Mouse (Mus musculus): ENCODE measurements around the gene Alox12b. TPM values are rescaled to one million over a fixed set of nuclear protein-coding genes. Genes with fewer than 3 reads are reported as not detected.
A peak's percentile ranks its signal among the peaks of the same experiment; 100 is the strongest.

Gene Alox12b
- polyA plus RNA-seq, 1 experiment: 0.27 TPM

DNA sequence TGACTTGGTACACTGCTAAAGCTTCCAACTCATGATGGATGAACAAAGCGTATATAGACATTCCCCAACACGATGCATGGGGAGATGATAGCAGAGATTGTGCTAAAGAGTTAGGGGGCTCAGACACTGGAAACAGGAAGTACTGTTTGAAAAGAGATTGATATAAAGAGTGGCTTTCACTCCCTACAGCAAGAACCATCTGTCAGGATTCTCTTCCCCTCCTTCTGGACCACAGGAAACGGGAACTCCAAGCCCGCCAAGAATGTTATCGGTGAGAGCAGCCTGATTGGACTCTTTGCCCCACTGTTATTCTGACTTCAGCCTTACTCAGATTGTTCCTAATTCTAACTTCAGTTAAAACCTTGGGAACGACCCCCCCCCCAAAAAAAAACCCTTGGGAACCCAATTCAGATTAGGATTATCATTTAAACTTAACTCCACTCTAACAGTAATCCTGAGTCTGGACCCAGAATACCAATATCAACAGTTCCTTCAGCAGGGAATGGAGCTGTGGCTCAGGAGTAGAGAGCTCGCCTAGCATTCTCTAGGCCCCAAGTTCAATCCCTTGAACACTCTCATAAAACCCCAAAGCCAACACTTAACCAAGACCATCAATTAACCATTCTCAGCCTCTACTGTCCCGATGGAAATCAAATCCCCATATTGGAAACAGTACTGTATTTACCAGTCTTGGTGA lies 28.2 kb upstream of the Alox12b start:
- no peak for TF ChIP-seq CTCF (conservative IDR thresholded peaks at IDR 0.05; ENCODE audit: insufficient read depth, insufficient read length, low read depth, low read length)
- TF ChIP-seq POLR2A (IDR thresholded peaks at IDR 0.05; ENCODE audit: low read depth, low read length): no peak
- no peak for DNase-seq
- Histone ChIP-seq H3K36me3 (ENCODE audit: control insufficient read depth, insufficient read depth, low read length) (no peaks in the 10 kb centered on the region), H3K4me3 (ENCODE audit: insufficient read depth, low read depth, low read length) (no peak overlapping the region), H3K27me3 (replicated peaks; ENCODE audit: control insufficient read depth, insufficient read depth, low read length) (no peaks in the 10 kb centered on the region), H3K27ac (ENCODE audit: insufficient read depth, low read depth, low read length) (no peak overlapping the region), H3K4me1 (ENCODE audit: control insufficient read depth, insufficient read depth, low read length) (no peaks in the 10 kb centered on the region; the same call in 1 of the 2 replicates)
- WGBS: 72% methylated on average over 8 of the region's 8 CpGs

DNA sequence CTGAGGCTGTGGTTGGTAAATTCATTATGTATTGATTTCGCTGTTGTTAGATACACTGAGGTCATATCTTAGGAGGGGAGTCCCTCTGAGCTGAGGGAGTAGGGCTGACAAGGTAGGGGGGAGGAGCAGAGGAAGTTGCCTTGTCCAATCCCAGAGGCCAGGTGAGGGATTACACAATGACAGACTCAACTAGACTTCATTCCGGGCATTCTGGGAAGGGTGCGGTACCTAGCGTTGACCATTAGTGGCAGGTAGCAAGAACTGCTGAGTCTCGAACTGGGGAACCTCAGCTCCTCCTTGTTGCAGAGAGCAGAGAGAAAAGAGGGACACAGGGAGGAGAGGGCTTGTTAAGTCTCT lies 23.2 kb upstream of the Alox12b start:
- WGBS: 56% methylated on average over 5 of the region's 5 CpGs
- H3K36me3 ChIP-seq (ENCODE audit: control insufficient read depth, insufficient read depth, low read length): no peaks in the 10 kb centered on the region
- H3K27me3 ChIP-seq (replicated peaks; ENCODE audit: control insufficient read depth, insufficient read depth, low read length): no peaks in the 10 kb centered on the region
- no peak for DNase-seq
- no peak overlapping the region for H3K4me3 ChIP-seq (ENCODE audit: insufficient read depth, low read depth, low read length)
- H3K27ac ChIP-seq (ENCODE audit: insufficient read depth, low read depth, low read length): no peak overlapping the region
- TF ChIP-seq CTCF (conservative IDR thresholded peaks at IDR 0.05; ENCODE audit: insufficient read depth, insufficient read length, low read depth, low read length) (no peak), POLR2A (IDR thresholded peaks at IDR 0.05; ENCODE audit: low read depth, low read length) (no peak)
- H3K4me1 ChIP-seq (ENCODE audit: control insufficient read depth, insufficient read depth, low read length): no peaks in the 10 kb centered on the region; the same call in 1 of the 2 replicates

DNA sequence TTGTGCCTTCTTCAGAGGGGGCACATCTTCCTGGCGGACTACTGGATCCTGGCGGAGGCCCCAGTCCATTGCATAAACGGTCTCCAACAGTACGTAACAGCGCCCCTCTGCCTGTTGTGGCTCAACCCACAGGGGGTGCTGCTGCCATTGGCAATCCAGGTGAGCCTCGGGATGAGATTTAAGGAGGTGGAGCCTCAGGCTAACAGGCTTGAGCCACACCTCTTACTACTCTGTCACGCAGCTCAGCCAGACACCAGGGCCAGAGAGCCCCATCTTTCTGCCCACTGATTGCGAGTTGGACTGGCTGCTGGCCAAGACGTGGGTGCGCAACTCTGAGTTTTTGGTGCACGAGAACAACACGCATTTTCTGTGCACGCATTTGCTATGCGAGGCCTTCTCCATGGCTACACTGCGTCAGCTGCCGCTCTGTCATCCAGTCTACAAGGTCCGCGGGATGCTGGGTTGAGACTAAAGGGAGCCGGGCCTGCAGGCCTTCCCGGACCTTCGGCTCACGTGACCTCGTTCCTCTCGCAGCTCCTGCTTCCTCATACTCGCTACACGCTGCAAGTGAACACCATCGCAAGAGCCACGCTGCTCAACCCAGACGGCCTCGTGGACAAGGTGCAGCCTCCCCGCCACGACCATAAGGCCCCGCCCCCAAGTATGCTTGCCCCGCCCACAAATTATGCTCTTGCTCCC lies 22.7 kb upstream of the Alox12b start:
- H3K4me3 ChIP-seq (ENCODE audit: insufficient read depth, low read depth, low read length): peak overlapping the region; percentile 45
- no peaks in the 10 kb centered on the region for H3K36me3 ChIP-seq (ENCODE audit: control insufficient read depth, insufficient read depth, low read length)
- TF ChIP-seq POLR2A (IDR thresholded peaks at IDR 0.05; ENCODE audit: low read depth, low read length) (no peak), CTCF (conservative IDR thresholded peaks at IDR 0.05; ENCODE audit: insufficient read depth, insufficient read length, low read depth, low read length) (peak; percentile 40)
- no peaks in the 10 kb centered on the region for H3K27me3 ChIP-seq (replicated peaks; ENCODE audit: control insufficient read depth, insufficient read depth, low read length)
- H3K4me1 ChIP-seq (ENCODE audit: control insufficient read depth, insufficient read depth, low read length): no peaks in the 10 kb centered on the region; the same call in 1 of the 2 replicates
- DNase-seq: peak; percentile 44
- no peak overlapping the region for H3K27ac ChIP-seq (ENCODE audit: insufficient read depth, low read depth, low read length)
- WGBS: 5% methylated on average over 34 of the region's 34 CpGs

DNA sequence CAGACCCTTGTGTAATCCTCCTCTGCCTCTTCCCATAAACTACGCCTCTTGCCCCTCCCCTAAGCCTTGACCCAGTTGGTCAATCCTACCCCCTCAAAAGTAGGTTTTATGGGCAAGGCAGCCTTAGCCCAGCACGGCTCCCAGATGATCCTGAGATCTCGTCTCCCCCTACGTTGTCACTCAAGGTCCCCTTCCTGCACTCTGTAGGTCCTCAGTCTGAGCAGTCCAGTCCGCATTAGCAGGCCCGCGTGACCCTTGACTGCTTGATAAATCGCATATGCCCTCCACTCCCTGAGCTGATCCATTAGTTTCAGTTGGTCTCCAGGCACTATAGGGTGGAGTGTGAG lies 22.2 kb upstream of the Alox12b start:
- Histone ChIP-seq H3K4me3 (ENCODE audit: insufficient read depth, low read depth, low read length) (peak overlapping the region; percentile 45; the same call in 1 of the 2 replicates), H3K4me1 (ENCODE audit: control insufficient read depth, insufficient read depth, low read length) (no peaks in the 10 kb centered on the region; the same call in 1 of the 2 replicates), H3K36me3 (ENCODE audit: control insufficient read depth, insufficient read depth, low read length) (no peaks in the 10 kb centered on the region), H3K27ac (ENCODE audit: insufficient read depth, low read depth, low read length) (no peak overlapping the region), H3K27me3 (replicated peaks; ENCODE audit: control insufficient read depth, insufficient read depth, low read length) (no peaks in the 10 kb centered on the region)
- TF ChIP-seq POLR2A (IDR thresholded peaks at IDR 0.05; ENCODE audit: low read depth, low read length): no peak
- no peak for TF ChIP-seq CTCF (conservative IDR thresholded peaks at IDR 0.05; ENCODE audit: insufficient read depth, insufficient read length, low read depth, low read length)
- WGBS: 56% methylated on average over 8 of the region's 8 CpGs
- no peak for DNase-seq

DNA sequence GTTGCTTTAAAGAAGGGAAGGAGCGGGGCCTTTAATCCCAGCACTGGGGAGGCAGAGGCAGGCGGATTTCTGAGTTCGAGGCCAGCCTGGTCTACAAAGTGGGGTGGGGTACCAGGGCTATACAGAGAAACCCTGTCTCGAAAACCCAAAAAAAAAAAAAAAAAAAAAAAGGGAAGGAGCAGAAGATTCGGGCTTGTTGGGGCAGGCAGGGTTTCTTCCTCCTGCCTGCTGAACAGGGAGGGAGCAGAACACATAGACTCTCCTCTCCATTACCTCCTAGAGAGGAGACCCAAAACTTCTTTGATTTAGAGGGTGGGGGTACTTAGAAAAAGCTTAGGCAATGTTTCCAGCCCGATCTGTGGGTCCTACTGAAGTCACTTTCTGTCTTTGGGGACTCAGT lies 21.4 kb upstream of the Alox12b start:
- H3K36me3 ChIP-seq (ENCODE audit: control insufficient read depth, insufficient read depth, low read length): no peaks in the 10 kb centered on the region
- DNase-seq: no peak
- H3K4me3 ChIP-seq (ENCODE audit: insufficient read depth, low read depth, low read length): no peak overlapping the region
- no peaks in the 10 kb centered on the region; the same call in 1 of the 2 replicates for H3K4me1 ChIP-seq (ENCODE audit: control insufficient read depth, insufficient read depth, low read length)
- H3K27me3 ChIP-seq (replicated peaks; ENCODE audit: control insufficient read depth, insufficient read depth, low read length): no peaks in the 10 kb centered on the region
- no peak for TF ChIP-seq CTCF (conservative IDR thresholded peaks at IDR 0.05; ENCODE audit: insufficient read depth, insufficient read length, low read depth, low read length)
- TF ChIP-seq POLR2A (IDR thresholded peaks at IDR 0.05; ENCODE audit: low read depth, low read length): no peak
- H3K27ac ChIP-seq (ENCODE audit: insufficient read depth, low read depth, low read length): no peak overlapping the region
- WGBS: 96% methylated on average over 6 of the region's 6 CpGs

DNA sequence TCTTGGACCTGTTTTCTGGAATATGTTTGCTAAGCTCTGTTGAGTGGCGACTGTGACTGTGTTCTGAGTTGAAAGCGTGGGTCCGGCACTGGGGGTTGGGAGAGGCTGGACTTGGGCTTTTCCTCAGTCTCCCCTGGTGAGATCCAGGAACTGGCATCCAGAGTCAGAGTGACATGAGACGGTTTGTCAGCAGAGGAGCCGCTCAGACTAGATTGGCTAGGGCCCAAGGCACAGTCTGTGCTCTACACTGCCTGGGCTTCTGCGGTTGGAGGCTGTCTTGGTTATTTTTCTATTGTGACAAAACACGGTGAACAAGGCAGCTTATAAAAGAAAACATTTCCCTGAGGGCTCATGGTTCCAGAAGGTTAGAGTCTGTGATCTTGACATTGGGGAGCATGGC lies 9.2 kb upstream of the Alox12b start:
- 69% methylated on average over 7 of the region's 7 CpGs for WGBS

DNA sequence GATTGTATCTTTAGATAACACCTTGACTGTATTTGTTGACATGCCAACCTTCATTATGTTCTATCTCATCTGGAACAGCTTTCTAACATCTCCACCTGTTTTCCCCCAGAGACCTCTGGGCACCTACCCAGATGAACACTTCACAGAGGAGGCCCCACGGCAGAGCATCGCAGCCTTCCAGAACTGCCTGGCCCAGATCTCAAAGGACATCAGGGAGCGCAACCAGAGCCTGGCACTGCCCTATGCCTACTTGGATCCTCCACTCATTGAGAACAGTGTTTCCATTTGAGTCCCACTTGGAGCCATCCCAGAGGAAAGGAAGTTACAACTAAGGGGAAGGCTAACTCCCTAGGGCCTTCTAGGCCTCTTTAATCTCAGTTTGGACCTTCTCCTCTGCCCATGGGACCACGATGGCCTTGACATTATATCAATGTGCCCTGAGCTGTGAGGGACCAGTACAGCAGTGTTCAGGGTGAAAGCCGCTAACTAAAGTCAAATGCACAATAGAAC lies 8.3 kb upstream of the Alox12b start:
- WGBS: 94% methylated on average over 5 of the region's 5 CpGs
- TF ChIP-seq CTCF (conservative IDR thresholded peaks at IDR 0.05; ENCODE audit: insufficient read depth, insufficient read length, low read depth, low read length): no peak
- TF ChIP-seq POLR2A (IDR thresholded peaks at IDR 0.05; ENCODE audit: low read depth, low read length): no peak
- H3K36me3 ChIP-seq (ENCODE audit: control insufficient read depth, insufficient read depth, low read length): no peaks in the 10 kb centered on the region
- no peaks in the 10 kb centered on the region for H3K27me3 ChIP-seq (replicated peaks; ENCODE audit: control insufficient read depth, insufficient read depth, low read length)
- no peak overlapping the region for H3K4me3 ChIP-seq (ENCODE audit: insufficient read depth, low read depth, low read length)
- no peaks in the 10 kb centered on the region for H3K4me1 ChIP-seq (ENCODE audit: control insufficient read depth, insufficient read depth, low read length)
- no peak overlapping the region for H3K27ac ChIP-seq (ENCODE audit: insufficient read depth, low read depth, low read length)
- DNase-seq: no peak

More for the DNA sequence above, 9.2 kb upstream of the Alox12b start:
- Histone ChIP-seq H3K36me3 (ENCODE audit: control insufficient read depth, insufficient read depth, low read length) (no peaks in the 10 kb centered on the region), H3K27ac (ENCODE audit: insufficient read depth, low read depth, low read length) (no peak overlapping the region), H3K4me3 (ENCODE audit: insufficient read depth, low read depth, low read length) (no peak overlapping the region), H3K4me1 (ENCODE audit: control insufficient read depth, insufficient read depth, low read length) (no peaks in the 10 kb centered on the region), H3K27me3 (replicated peaks; ENCODE audit: control insufficient read depth, insufficient read depth, low read length) (no peaks in the 10 kb centered on the region)
- TF ChIP-seq CTCF (conservative IDR thresholded peaks at IDR 0.05; ENCODE audit: insufficient read depth, insufficient read length, low read depth, low read length): no peak
- no peak for TF ChIP-seq POLR2A (IDR thresholded peaks at IDR 0.05; ENCODE audit: low read depth, low read length)
- no peak for DNase-seq
